Mouse (Mus musculus) midbrain, embryonic 11.5 days (tissue): ENCODE results near the gene Lrba. TPM values are rescaled to one million over a fixed set of nuclear protein-coding genes. Genes with fewer than 3 reads are reported as not detected.

Source experiments
- ATAC-seq: fragments of 200-750 bp; cut with Nextera tagmentation; 2 replicates; pipeline ENCODE4 v1.8.0; 2017; ENCODE audit warnings: moderate TSS enrichment, moderate library complexity; ENCODE audit not compliant: low FRiP score
- DNase-seq: peaks from one replicate; pipeline ENCODE4 v3.0.0; 2015; ENCODE audit warnings: low spot score; ENCODE audit errors: missing footprints
- H3K27ac ChIP-seq: fragments of 300-500 bp; sonication (generic); 2 replicates; pipeline ENCODE4 v1.5.1; 2014; ENCODE audit warnings: low read depth, low read length
- H3K27me3 ChIP-seq: fragments of 300-500 bp; sonication (generic); 2 replicates; pipeline ENCODE4 v1.6.1; 2014; ENCODE audit warnings: mild to moderate bottlenecking, low read length, moderate library complexity, mixed read lengths; ENCODE audit not compliant: control insufficient read depth, insufficient read depth
- H3K36me3 ChIP-seq: fragments of 300-500 bp; sonication (generic); 2 replicates; pipeline ENCODE4 v1.6.1; 2014; ENCODE audit warnings: mild to moderate bottlenecking, low read length, moderate library complexity, mixed read lengths; ENCODE audit not compliant: control insufficient read depth, insufficient read depth
- H3K4me1 ChIP-seq: fragments of 300-500 bp; sonication (generic); 2 replicates; pipeline ENCODE4 v1.6.1; 2014; ENCODE audit warnings: low read length; ENCODE audit not compliant: control insufficient read depth, insufficient read depth
- H3K4me2 ChIP-seq: fragments of 300-500 bp; sonication (generic); 2 replicates; pipeline ENCODE4 v1.6.1; 2014; ENCODE audit warnings: mild to moderate bottlenecking, moderate library complexity
- H3K4me3 ChIP-seq: fragments of 300-500 bp; sonication (generic); 2 replicates; pipeline ENCODE4 v1.5.1; 2014; ENCODE audit warnings: low read depth, low read length
- H3K9ac ChIP-seq: fragments of 300-500 bp; sonication (generic); 2 replicates; pipeline ENCODE4 v1.6.1; 2014; ENCODE audit warnings: low read length
- H3K9me3 ChIP-seq: fragments of 300-500 bp; sonication (generic); 2 replicates; pipeline ENCODE4 v1.6.1; 2016; ENCODE audit warnings: low read length; ENCODE audit not compliant: control insufficient read depth
- WGBS: fragments of 180-500 bp; shearing (Covaris S2); extraction: QIAGEN DNeasy Blood & Tissue Kit; methylation state at CpG from one replicate; pipeline ENCODE4 v1.1.7; 2014; 5-methylcytosine and 5-hydroxymethylcytosine counted together
- polyA plus RNA-seq: library from polyadenylated mRNA; unstranded; fragments of >200 nt; fragmentation: Nextera tagmentation; extraction: Ambion mirVana; gene quantifications from 2 replicates; pipeline ENCODE4 v1.2.1, GENCODE M21; 2014

The Lrba gene
- polyA plus RNA-seq, 1 experiment from 2014 or later, result 7.9 TPM

DNA sequence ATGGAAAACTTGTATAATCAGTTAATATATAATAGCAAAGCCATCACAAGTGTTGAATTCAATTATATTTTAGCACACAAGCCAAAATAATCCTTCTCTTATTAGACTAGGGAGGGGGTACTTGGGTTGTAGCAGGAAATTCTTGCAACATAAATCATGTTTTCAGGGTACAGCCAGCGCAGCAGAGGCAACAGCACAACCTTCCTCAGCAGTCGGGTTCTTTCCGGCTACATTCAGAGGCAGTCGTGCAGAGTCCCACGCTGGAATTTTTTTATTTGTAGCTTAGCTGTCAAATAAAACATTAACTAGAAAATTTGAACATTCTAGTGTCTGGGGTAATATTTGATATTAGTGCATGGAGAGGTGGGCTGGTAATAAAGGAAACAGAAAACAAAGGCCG lies 529.7 kb downstream of the Lrba start:
- peaks cover 11% of the 10 kb centered on the region for H3K4me1 ChIP-seq
- no peak overlapping the region for H3K4me2 ChIP-seq
- H3K4me3 ChIP-seq, result no peak overlapping the region
- no peak for DNase-seq
- H3K27me3 ChIP-seq, result no peaks in the 10 kb centered on the region
- 78% methylated on average over 6 of the region's 6 CpGs for WGBS
- no peaks in the 10 kb centered on the region for H3K9me3 ChIP-seq
- H3K27ac ChIP-seq, result no peak overlapping the region
- no peak for ATAC-seq
- no peak overlapping the region for H3K9ac ChIP-seq
- no peaks in the 10 kb centered on the region for H3K36me3 ChIP-seq

DNA sequence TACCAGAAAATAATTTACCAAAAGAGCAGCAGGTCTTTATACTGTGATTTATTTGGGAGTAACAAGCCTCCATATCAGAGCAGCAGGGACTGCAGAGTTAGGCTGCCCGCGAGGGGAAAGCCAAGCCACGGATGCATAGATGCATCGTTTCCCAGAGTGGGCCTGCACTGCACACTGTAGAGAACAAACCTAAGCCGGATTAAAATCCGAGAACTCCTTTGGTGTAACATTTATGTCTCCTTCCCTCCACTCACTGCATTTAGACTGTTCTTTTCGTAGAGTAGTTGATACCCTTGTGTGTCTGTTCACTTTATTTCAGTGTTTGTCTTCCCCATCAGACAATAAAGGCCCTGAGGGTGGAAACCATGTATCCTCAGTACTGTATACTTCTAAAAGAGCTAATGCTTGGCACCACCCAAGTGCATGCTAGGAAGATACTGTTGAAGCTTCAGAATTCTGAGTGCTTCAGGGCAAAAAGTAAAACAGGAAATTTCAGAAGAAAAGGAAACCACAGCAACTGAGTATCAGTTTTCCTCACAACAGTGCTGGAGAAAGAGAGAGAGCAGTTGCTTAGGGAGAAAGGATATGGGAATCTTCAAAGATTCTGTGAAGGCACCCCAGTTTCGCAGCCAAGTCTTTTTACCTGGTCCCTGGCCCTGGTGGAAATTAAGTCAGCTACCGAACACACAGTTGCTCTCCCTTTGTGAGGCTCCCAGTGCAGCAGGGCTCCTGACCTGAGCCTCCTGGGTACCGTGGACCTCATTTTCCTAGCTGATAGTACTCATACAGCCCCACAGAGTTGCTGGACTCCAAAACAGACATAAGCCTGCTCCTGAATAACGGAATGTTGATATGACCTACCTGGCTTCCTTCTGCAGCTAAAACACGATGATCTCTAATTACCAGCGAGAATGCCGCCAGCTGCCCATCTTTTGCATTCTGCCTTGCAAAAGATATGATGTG lies 530.4 kb downstream of the Lrba start:
- Histone ChIP-seq H3K4me3 (no peak overlapping the region), H3K9me3 (no peaks in the 10 kb centered on the region), H3K36me3 (no peaks in the 10 kb centered on the region), H3K4me2 (no peak overlapping the region), H3K9ac (peak overlapping the region; percentile 17; the same call in 1 of the 2 replicates), H3K27me3 (no peaks in the 10 kb centered on the region), H3K27ac (no peak overlapping the region), H3K4me1 (peaks cover 11% of the 10 kb centered on the region)
- 64% methylated on average over 14 of the region's 14 CpGs for WGBS
- DNase-seq (peak; percentile 90), ATAC-seq (no peak)

DNA sequence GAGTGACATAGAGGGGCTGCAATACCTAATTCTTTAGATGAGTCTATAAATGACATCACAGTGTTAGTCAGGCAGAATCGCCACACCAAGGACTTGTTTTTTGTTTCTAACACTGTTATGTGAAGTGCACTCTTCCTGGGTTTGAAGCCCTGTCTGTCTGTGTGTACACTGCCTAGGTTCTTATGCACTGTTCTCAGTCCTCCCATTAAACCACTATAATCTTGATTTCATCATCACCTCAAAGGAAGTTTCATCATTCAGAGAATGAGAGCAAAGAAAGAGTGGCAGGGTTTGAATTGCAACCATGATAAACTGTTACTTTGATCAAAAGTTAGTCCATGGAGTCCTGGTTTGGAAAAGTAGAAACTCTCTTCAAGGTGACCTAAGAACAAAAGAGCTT lies 532.1 kb downstream of the Lrba start:
- DNase-seq (no peak), ATAC-seq (no peak)
- H3K27me3 ChIP-seq, result no peaks in the 10 kb centered on the region
- no peaks in the 10 kb centered on the region for H3K36me3 ChIP-seq
- H3K4me3 ChIP-seq, result no peak overlapping the region
- WGBS, result 85% methylated on average over 1 of the region's 1 CpGs
- no peaks in the 10 kb centered on the region for H3K9me3 ChIP-seq
- H3K27ac ChIP-seq, result no peak overlapping the region
- no peak overlapping the region for H3K9ac ChIP-seq
- H3K4me1 ChIP-seq, result peaks cover 8% of the 10 kb centered on the region; the same call in 1 of the 2 replicates
- no peak overlapping the region for H3K4me2 ChIP-seq

DNA sequence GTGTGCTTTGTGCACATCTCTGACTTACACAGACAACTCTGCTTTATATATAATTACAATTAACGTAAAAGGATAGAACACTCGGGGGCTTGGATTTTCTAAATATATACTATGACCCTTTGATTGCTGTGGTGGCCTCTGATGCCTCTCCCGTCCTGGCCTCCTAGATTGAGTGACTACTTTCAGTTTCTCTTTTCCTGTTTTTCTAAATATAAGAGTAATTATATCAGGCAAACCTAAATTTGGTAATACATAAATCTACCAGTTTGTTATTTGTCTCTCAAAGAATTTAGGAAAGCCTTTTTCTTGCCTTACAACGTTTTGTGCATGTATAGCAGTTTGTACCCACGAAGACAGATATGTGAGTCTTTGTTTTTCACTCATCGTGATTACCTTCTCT lies 534.2 kb downstream of the Lrba start:
- WGBS, result 70% methylated on average over 6 of the region's 6 CpGs
- ATAC-seq, result no peak
- DNase-seq, result no peak
- H3K4me1 ChIP-seq, result peaks cover 8% of the 10 kb centered on the region; the same call in 1 of the 2 replicates
- H3K4me3 ChIP-seq, result no peak overlapping the region
- H3K27me3 ChIP-seq, result no peaks in the 10 kb centered on the region
- H3K9me3 ChIP-seq, result no peaks in the 10 kb centered on the region
- no peak overlapping the region for H3K27ac ChIP-seq
- H3K4me2 ChIP-seq, result peak overlapping the region; percentile 37
- no peaks in the 10 kb centered on the region for H3K36me3 ChIP-seq
- H3K9ac ChIP-seq, result peak overlapping the region; percentile 26; the same call in 1 of the 2 replicates

DNA sequence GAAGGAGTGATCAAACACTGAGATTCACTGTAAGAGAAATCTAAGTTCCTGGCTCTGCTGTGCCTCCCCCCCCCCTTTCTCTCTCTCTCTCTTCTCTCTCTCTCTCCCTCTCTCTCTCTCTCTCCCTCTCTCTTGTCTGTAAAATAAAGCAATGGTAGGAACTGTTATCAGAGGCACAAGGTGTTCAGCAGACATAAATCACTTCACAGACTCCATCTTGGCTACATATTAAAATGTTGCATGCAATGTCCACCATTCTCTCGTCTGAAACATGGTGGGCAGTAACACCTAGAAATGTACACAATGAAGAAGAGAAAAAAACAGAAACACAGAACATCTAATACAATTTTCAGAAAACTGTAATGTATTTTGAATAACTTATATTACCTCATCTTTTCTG lies 534.9 kb downstream of the Lrba start:
- DNase-seq (no peak), ATAC-seq (no peak)
- H3K4me2 ChIP-seq, result peak overlapping the region; percentile 37
- no peaks in the 10 kb centered on the region for H3K27me3 ChIP-seq
- 45% methylated on average over 1 of the region's 1 CpGs for WGBS
- H3K9ac ChIP-seq, result peak overlapping the region; percentile 28; the same call in 1 of the 2 replicates
- no peak overlapping the region for H3K4me3 ChIP-seq
- no peak overlapping the region for H3K27ac ChIP-seq
- H3K9me3 ChIP-seq, result no peaks in the 10 kb centered on the region
- H3K4me1 ChIP-seq, result peaks cover 6% of the 10 kb centered on the region; the same call in 1 of the 2 replicates
- no peaks in the 10 kb centered on the region for H3K36me3 ChIP-seq

DNA sequence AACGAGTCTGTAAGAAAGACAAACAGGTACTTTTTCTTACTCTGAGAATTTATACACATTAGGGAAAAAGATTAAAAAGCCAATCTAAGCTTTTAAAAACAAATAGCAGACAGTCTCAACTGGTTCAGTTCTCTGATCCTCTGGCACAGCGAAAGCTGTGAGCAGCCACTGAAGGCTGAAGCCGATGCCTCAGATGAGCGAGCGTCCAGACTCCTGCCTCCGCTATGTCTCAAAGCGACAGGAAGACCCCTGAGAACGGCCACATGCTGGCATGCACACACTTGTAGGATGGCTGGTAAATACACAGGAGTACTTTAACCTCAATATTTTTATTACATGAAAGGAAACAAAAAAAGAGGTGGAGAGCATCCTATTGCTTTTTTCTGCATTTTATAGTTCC lies 535.4 kb downstream of the Lrba start:
- ATAC-seq (peak; percentile 68; the same call in 1 of the 2 replicates), DNase-seq (peak; percentile 90)
- 30% methylated on average over 8 of the region's 8 CpGs for WGBS
- no peak overlapping the region for H3K27ac ChIP-seq
- peaks cover 5% of the 10 kb centered on the region; the same call in 1 of the 2 replicates for H3K4me1 ChIP-seq
- H3K9ac ChIP-seq, result peak overlapping the region; percentile 53
- H3K4me2 ChIP-seq, result peak overlapping the region; percentile 37
- no peaks in the 10 kb centered on the region for H3K27me3 ChIP-seq
- no peaks in the 10 kb centered on the region for H3K9me3 ChIP-seq
- no peaks in the 10 kb centered on the region for H3K36me3 ChIP-seq
- peak overlapping the region; percentile 5; the same call in 1 of the 2 replicates for H3K4me3 ChIP-seq

DNA sequence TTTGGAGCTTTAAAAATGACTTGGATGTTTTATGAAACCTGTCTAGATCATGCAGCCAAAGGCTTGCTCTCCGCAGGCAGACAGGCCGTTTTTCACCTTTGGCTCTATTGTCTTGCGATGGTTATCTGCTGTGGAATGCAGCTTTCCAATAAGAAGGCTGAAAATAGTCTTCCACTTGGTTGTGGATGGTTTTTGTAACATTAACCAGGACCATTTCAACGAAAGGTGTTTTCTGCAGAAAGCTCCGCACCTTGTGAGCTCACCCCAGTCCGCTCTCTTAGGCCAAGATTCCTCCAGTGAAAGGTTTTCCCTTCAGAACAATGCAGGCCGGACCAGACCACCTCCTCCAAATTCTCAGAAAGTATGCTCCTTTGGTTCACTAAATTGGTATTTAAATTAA lies 536.0 kb downstream of the Lrba start:
- Histone ChIP-seq H3K36me3 (no peaks in the 10 kb centered on the region), H3K4me3 (no peak overlapping the region), H3K9me3 (no peaks in the 10 kb centered on the region), H3K9ac (peak overlapping the region; percentile 46), H3K4me2 (peak overlapping the region; percentile 34), H3K27ac (peak overlapping the region; percentile 5; the same call in 1 of the 2 replicates), H3K4me1 (0 out of 2 replicates have a peak, but pooled peaks cover 3% of the 10 kb centered on the region), H3K27me3 (no peaks in the 10 kb centered on the region)
- ATAC-seq, result no peak
- WGBS, result 40% methylated on average over 7 of the region's 7 CpGs
- DNase-seq, result peak; percentile 91

DNA sequence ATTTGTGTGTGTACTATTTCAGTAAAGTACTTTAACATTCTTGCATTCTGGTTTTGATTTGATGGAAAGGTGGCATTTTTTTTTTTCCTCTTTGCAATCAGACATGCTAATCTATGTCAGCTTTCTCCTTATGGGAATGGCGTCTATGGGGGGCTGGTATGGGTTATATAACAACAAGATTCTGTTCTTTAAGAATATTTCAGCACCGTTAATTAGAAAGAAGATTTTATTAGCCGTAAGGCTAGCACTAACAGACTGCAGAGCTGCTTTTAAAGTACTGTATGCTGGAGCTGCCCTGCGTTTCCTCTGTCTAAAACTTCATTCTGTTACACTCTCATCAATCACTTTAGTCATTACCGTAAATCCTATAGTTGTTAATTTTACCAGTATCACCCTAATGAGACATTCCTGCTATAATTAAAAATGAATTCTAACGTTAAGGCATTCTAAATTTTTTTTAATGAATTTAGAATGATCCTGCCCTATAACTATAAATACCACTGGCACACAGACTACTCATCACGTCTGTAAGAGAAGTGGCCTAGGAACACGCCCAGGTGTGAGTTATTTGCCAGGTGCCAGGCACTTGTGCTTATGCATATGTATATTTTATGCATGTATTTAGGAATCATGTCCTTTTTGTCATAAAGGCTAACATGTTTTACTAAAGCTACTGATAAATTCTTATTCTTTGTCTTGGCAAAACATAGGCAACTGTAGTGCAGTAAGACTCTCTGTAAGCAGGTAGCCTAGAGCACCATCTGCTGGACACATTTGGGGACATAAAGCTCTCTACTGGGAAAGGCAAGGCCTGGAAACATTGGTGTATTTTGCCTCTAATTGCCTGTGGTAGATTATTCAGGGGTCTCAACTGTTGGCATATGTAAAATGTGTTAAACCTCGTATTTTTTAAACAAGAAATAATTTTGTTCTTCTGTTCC lies 536.9 kb downstream of the Lrba start:
- no peaks in the 10 kb centered on the region for H3K27me3 ChIP-seq
- 48% methylated on average over 9 of the region's 9 CpGs for WGBS
- no peak overlapping the region for H3K27ac ChIP-seq
- H3K36me3 ChIP-seq, result no peaks in the 10 kb centered on the region
- H3K9ac ChIP-seq, result no peak overlapping the region
- no peak overlapping the region for H3K4me2 ChIP-seq
- H3K9me3 ChIP-seq, result no peaks in the 10 kb centered on the region
- H3K4me1 ChIP-seq, result 0 out of 2 replicates have a peak, but pooled peaks cover 3% of the 10 kb centered on the region
- peak; percentile 84 for ATAC-seq
- no peak overlapping the region for H3K4me3 ChIP-seq
- peak; percentile 93 for DNase-seq
